Mouse (Mus musculus): ENCODE data around the gene Fam25c. TPM values are rescaled to one million over a fixed set of nuclear protein-coding genes. Genes with fewer than 3 reads are reported as not detected.

The Fam25c gene
- 13.0 and 40.1 TPM in 2 replicates for polyA plus RNA-seq (2014; fragmentation: Nextera tagmentation; extraction: Ambion mirVana)

DNA sequence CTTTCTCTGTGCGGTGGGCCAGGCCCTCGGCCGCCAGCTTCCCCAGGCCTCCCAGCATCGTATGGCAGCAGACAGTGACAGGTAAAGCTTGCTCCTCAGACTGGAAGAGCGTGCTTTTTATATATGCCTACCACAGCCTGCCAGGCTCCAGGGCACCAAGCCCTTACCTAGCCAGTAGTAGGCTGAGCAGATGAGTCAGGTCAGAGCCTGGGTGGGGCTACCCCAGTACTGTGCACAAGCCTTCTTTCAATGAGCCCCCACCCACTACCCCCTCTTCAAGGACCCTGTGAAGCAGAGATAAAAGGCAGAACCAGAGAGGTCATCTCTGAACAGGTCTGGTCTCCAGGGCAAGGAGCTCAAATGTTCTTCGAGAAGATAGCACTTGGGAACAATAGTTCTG lies at the start of gene Fam25c:
TSS of gene Fam25c (minus strand) at position 133 of the 400 bp plus-strand sequence.
- no peaks in the 10 kb centered on the region for H3K36me3 ChIP-seq (ENCODE audit: control insufficient read depth, insufficient read depth, low read length)
- no peak within 1 kb of the TSS for H3K4me2 ChIP-seq (ENCODE audit: low read depth, low read length)
- no peaks in the 10 kb centered on the region for H3K4me1 ChIP-seq (ENCODE audit: control insufficient read depth, insufficient read depth, low read length)
- no peak within 1 kb of the TSS; the same call in 1 of the 2 replicates for H3K27ac ChIP-seq (replicated peaks; ENCODE audit: low read depth, low read length)
- no peaks in the 10 kb centered on the region for H3K9me3 ChIP-seq (ENCODE audit: control insufficient read depth, low read length)
- ATAC-seq (ENCODE audit: low read depth): no peak
- 82% methylated on average over 6 of the region's 6 CpGs for WGBS
- H3K4me3 ChIP-seq (ENCODE audit: low read depth, low read length): no peak within 1 kb of the TSS
- H3K27me3 ChIP-seq (replicated peaks; ENCODE audit: control insufficient read depth, insufficient read depth, low read length): no peaks in the 10 kb centered on the region
- no peak for DNase-seq (ENCODE audit: low spot score)
- H3K9ac ChIP-seq (ENCODE audit: low read depth, low read length): no peak within 1 kb of the TSS

DNA sequence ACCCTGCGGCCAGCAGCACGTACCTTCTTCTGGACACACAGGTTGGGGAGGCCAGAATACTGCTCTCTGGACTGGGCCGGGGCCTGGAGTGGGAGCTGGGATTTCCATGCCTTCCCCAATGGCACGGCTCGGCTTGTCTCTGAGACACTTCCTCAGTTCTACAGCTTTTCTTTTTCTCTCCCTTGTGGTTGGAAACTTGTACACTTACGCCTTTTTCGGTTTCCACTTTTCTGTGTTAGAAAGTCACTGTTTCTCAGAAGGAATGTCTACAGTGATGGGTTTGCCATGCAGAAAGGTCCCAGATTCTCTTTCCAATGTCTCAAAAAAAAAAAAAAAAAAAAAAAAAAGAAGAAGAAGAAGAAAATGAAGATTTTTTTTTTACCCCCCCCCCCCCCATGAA lies 48.2 kb upstream of the Fam25c start:
- H3K9ac ChIP-seq (ENCODE audit: low read depth, low read length): no peak overlapping the region
- no peak for ATAC-seq (ENCODE audit: low read depth)
- H3K27ac ChIP-seq (replicated peaks; ENCODE audit: low read depth, low read length): no peak overlapping the region
- H3K27me3 ChIP-seq (replicated peaks; ENCODE audit: control insufficient read depth, insufficient read depth, low read length): no peaks in the 10 kb centered on the region
- H3K9me3 ChIP-seq (ENCODE audit: control insufficient read depth, low read length): no peaks in the 10 kb centered on the region
- no peak for DNase-seq (ENCODE audit: low spot score)
- 91% methylated on average over 7 of the region's 7 CpGs for WGBS
- no peak overlapping the region for H3K4me2 ChIP-seq (ENCODE audit: low read depth, low read length)
- no peak overlapping the region for H3K4me3 ChIP-seq (ENCODE audit: low read depth, low read length)
- no peaks in the 10 kb centered on the region for H3K4me1 ChIP-seq (ENCODE audit: control insufficient read depth, insufficient read depth, low read length)
- peaks cover 75% of the 10 kb centered on the region for H3K36me3 ChIP-seq (ENCODE audit: control insufficient read depth, insufficient read depth, low read length)

DNA sequence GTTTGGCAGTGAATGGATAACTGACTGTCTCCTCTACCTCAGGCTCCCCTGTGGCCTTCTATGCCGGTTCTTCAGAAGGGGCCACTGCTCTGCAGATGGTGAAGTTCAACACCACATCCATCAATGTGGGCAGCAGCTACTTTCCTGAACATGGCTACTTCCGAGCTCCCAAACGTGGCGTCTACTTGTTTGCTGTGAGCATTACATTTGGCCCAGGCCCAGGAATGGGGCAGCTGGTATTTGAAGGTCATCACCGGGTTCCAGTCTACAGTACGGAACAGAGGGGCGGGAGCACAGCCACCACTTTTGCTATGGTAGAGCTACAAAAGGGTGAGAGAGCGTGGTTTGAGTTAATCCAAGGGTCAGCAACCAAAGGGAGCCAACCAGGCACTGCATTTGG lies 47.6 kb upstream of the Fam25c start:
- ATAC-seq (ENCODE audit: low read depth): no peak
- Histone ChIP-seq H3K27ac (replicated peaks; ENCODE audit: low read depth, low read length) (no peak overlapping the region), H3K4me2 (ENCODE audit: low read depth, low read length) (no peak overlapping the region), H3K27me3 (replicated peaks; ENCODE audit: control insufficient read depth, insufficient read depth, low read length) (no peaks in the 10 kb centered on the region), H3K4me3 (ENCODE audit: low read depth, low read length) (no peak overlapping the region), H3K4me1 (ENCODE audit: control insufficient read depth, insufficient read depth, low read length) (no peaks in the 10 kb centered on the region), H3K36me3 (ENCODE audit: control insufficient read depth, insufficient read depth, low read length) (peaks cover 74% of the 10 kb centered on the region), H3K9me3 (ENCODE audit: control insufficient read depth, low read length) (no peaks in the 10 kb centered on the region), H3K9ac (ENCODE audit: low read depth, low read length) (no peak overlapping the region)
- 90% methylated on average over 8 of the region's 8 CpGs for WGBS
- no peak for DNase-seq (ENCODE audit: low spot score)

DNA sequence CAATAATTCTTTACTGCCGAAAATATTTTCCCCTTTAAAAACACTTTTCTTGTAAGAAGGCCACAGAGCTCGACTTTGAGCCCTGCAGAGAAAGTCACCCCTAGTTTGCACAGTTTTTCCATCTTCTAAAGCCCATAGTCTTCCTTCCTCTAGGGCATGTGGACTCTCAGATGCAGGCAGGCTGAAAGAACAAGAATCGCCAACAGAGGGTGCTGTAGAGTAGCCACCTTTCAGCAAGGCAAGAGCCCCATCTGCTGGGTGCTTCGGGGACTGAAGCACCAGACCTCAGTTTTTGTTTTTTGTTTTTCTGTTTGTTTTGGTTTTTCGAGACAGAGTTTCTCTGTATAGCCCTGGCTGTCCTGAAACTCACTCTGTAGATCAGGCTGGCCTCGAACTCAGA lies 45.9 kb upstream of the Fam25c start:
- Histone ChIP-seq H3K27ac (replicated peaks; ENCODE audit: low read depth, low read length) (no peak overlapping the region), H3K27me3 (replicated peaks; ENCODE audit: control insufficient read depth, insufficient read depth, low read length) (no peaks in the 10 kb centered on the region), H3K9me3 (ENCODE audit: control insufficient read depth, low read length) (no peaks in the 10 kb centered on the region), H3K4me1 (ENCODE audit: control insufficient read depth, insufficient read depth, low read length) (no peaks in the 10 kb centered on the region), H3K9ac (ENCODE audit: low read depth, low read length) (no peak overlapping the region), H3K4me3 (ENCODE audit: low read depth, low read length) (no peak overlapping the region), H3K36me3 (ENCODE audit: control insufficient read depth, insufficient read depth, low read length) (peaks cover 60% of the 10 kb centered on the region), H3K4me2 (ENCODE audit: low read depth, low read length) (no peak overlapping the region)
- WGBS: 56% methylated on average over 6 of the region's 6 CpGs
- DNase-seq (ENCODE audit: low spot score) (peak; percentile 61), ATAC-seq (ENCODE audit: low read depth) (no peak)

DNA sequence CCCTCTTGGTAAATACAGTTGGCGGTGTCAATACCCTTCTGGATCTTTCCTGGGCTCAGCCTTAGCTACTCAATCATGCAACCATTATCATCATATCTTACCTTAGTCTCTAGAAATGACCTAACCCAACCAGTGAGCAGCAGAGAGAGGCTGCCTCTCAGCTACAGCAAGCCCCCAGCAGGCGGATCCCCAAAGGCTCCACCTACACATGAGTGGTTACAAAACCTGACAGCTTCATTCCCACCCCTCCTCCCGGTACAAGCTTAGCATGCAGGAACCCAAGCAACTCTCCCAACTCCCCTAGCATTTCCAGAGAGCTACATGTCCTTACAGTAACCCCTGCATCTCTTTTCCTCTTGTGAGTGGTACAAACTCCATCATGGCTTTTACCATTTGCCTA lies 44.8 kb upstream of the Fam25c start:
- Histone ChIP-seq H3K4me3 (ENCODE audit: low read depth, low read length) (no peak overlapping the region), H3K9ac (ENCODE audit: low read depth, low read length) (no peak overlapping the region), H3K36me3 (ENCODE audit: control insufficient read depth, insufficient read depth, low read length) (peaks cover 54% of the 10 kb centered on the region), H3K4me1 (ENCODE audit: control insufficient read depth, insufficient read depth, low read length) (no peaks in the 10 kb centered on the region), H3K9me3 (ENCODE audit: control insufficient read depth, low read length) (no peaks in the 10 kb centered on the region), H3K27ac (replicated peaks; ENCODE audit: low read depth, low read length) (no peak overlapping the region), H3K4me2 (ENCODE audit: low read depth, low read length) (no peak overlapping the region), H3K27me3 (replicated peaks; ENCODE audit: control insufficient read depth, insufficient read depth, low read length) (no peaks in the 10 kb centered on the region)
- DNase-seq (ENCODE audit: low spot score): no peak
- WGBS: 90% methylated on average over 3 of the region's 3 CpGs
- ATAC-seq (ENCODE audit: low read depth): no peak

DNA sequence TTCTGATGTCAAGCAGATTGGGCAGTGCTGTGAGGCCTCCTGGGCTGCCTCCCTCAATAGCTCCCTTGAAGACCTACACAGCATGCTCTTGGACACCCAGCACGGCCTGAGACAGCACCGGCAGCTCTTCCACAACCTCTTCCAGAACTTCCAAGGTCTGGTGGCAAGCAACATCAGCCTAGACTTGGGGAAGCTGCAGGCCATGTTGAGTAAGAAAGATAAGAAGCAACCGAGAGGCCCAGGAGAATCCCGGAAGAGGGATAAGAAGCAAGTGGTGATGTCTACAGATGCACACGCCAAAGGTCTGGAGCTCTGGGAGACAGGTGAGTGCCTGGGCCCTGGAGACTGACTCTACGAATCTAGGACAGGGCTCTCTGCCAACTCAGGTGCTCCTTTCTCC lies 44.1 kb upstream of the Fam25c start:
- peaks cover 47% of the 10 kb centered on the region for H3K36me3 ChIP-seq (ENCODE audit: control insufficient read depth, insufficient read depth, low read length)
- no peak overlapping the region for H3K4me3 ChIP-seq (ENCODE audit: low read depth, low read length)
- H3K4me2 ChIP-seq (ENCODE audit: low read depth, low read length): no peak overlapping the region
- no peak for ATAC-seq (ENCODE audit: low read depth)
- no peak for DNase-seq (ENCODE audit: low spot score)
- H3K4me1 ChIP-seq (ENCODE audit: control insufficient read depth, insufficient read depth, low read length): no peaks in the 10 kb centered on the region
- no peak overlapping the region for H3K9ac ChIP-seq (ENCODE audit: low read depth, low read length)
- no peaks in the 10 kb centered on the region for H3K27me3 ChIP-seq (replicated peaks; ENCODE audit: control insufficient read depth, insufficient read depth, low read length)
- H3K27ac ChIP-seq (replicated peaks; ENCODE audit: low read depth, low read length): no peak overlapping the region
- no peaks in the 10 kb centered on the region for H3K9me3 ChIP-seq (ENCODE audit: control insufficient read depth, low read length)
- 96% methylated on average over 6 of the region's 6 CpGs for WGBS

DNA sequence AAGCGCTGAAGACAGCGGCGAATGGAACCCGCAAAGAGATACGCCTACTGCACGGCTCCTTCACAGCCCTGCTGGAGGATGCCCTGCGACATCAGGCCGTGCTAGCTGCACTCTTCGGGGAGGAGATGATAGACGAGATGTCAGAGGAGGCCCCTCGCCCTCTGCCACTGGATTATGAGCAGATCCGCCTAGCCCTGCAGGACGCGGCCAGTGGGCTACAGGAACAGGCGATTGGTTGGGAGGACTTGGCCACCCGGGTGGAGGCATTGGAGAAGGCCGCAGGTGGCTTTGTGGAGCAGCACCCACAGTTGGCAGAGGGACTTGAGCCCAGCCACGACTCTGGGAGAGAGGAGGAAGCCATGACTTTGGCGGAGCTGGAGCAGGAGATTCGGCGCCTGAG lies 43.7 kb upstream of the Fam25c start:
- Histone ChIP-seq H3K27ac (replicated peaks; ENCODE audit: low read depth, low read length) (no peak overlapping the region), H3K9me3 (ENCODE audit: control insufficient read depth, low read length) (no peaks in the 10 kb centered on the region), H3K36me3 (ENCODE audit: control insufficient read depth, insufficient read depth, low read length) (peaks cover 43% of the 10 kb centered on the region), H3K4me1 (ENCODE audit: control insufficient read depth, insufficient read depth, low read length) (no peaks in the 10 kb centered on the region), H3K9ac (ENCODE audit: low read depth, low read length) (no peak overlapping the region), H3K4me3 (ENCODE audit: low read depth, low read length) (no peak overlapping the region), H3K27me3 (replicated peaks; ENCODE audit: control insufficient read depth, insufficient read depth, low read length) (no peaks in the 10 kb centered on the region), H3K4me2 (ENCODE audit: low read depth, low read length) (no peak overlapping the region)
- 94% methylated on average over 21 of the region's 21 CpGs for WGBS
- DNase-seq (ENCODE audit: low spot score) (no peak), ATAC-seq (ENCODE audit: low read depth) (no peak)

DNA sequence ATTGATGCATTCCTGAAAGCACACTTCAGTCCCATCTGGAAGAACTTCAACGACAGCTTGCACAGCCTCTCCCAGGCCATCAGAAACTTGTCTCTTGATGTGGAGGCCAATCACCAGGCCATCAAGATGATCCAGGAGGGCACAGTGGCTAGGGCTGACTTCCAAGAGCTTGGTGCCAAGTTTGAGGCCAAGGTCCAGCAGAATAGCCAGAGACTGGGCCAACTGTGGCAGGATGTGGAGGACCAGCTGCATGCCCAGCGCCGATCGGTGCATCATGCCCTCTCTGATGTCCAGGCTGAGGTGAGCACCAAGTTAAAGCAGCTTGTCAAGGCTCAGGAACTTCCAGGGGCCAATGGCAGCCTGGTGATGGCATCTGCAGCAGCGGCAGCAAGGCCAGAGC lies 42.6 kb upstream of the Fam25c start:
- no peak overlapping the region for H3K27ac ChIP-seq (replicated peaks; ENCODE audit: low read depth, low read length)
- no peaks in the 10 kb centered on the region for H3K4me1 ChIP-seq (ENCODE audit: control insufficient read depth, insufficient read depth, low read length)
- H3K9me3 ChIP-seq (ENCODE audit: control insufficient read depth, low read length): no peaks in the 10 kb centered on the region
- no peak for DNase-seq (ENCODE audit: low spot score)
- H3K4me2 ChIP-seq (ENCODE audit: low read depth, low read length): no peak overlapping the region
- no peaks in the 10 kb centered on the region for H3K27me3 ChIP-seq (replicated peaks; ENCODE audit: control insufficient read depth, insufficient read depth, low read length)
- ATAC-seq (ENCODE audit: low read depth): no peak
- H3K4me3 ChIP-seq (ENCODE audit: low read depth, low read length): no peak overlapping the region
- H3K36me3 ChIP-seq (ENCODE audit: control insufficient read depth, insufficient read depth, low read length): peaks cover 38% of the 10 kb centered on the region
- H3K9ac ChIP-seq (ENCODE audit: low read depth, low read length): no peak overlapping the region
- 86% methylated on average over 5 of the region's 5 CpGs for WGBS

DNA sequence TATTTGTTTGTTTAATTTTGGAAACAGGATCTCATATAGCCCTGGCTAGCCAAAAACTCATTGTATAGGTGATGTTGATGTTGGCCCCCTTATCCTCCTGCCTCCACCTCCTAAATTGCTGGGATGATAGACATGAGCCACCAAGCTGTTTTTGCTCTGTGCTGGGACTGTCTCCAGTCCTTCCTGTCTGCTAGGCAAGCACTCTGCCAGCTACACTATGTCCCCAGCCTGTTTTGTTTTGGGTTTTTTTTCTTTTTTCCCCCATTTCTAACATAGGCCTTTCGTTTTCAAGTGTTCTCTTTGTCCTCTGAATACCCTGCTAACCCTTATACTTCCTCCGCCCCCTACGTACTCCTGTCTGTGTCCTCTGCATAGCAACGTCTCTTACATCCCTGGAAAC lies 38.1 kb upstream of the Fam25c start:
- no peak for ATAC-seq (ENCODE audit: low read depth)
- no peak overlapping the region for H3K4me3 ChIP-seq (ENCODE audit: low read depth, low read length)
- no peaks in the 10 kb centered on the region for H3K27me3 ChIP-seq (replicated peaks; ENCODE audit: control insufficient read depth, insufficient read depth, low read length)
- H3K9me3 ChIP-seq (ENCODE audit: control insufficient read depth, low read length): no peaks in the 10 kb centered on the region
- 0 out of 2 replicates have a peak, but pooled peaks cover 3% of the 10 kb centered on the region for H3K36me3 ChIP-seq (ENCODE audit: control insufficient read depth, insufficient read depth, low read length)
- DNase-seq (ENCODE audit: low spot score): no peak
- 58% methylated on average over 4 of the region's 4 CpGs for WGBS
- H3K4me2 ChIP-seq (ENCODE audit: low read depth, low read length): no peak overlapping the region
- H3K9ac ChIP-seq (ENCODE audit: low read depth, low read length): no peak overlapping the region
- no peak overlapping the region for H3K27ac ChIP-seq (replicated peaks; ENCODE audit: low read depth, low read length)
- H3K4me1 ChIP-seq (ENCODE audit: control insufficient read depth, insufficient read depth, low read length): no peaks in the 10 kb centered on the region

All from embryonic facial prominence, embryonic 14.5 days (tissue).